Mouse (Mus musculus) left cerebral cortex, postnatal 14 days (tissue): ENCODE data around the gene Cryaa. TPM values are rescaled to one million over a fixed set of nuclear protein-coding genes. Genes with fewer than 3 reads are reported as not detected.

Experiments used
- total RNA-seq, 2 experiments: library from RNA; stranded (reverse); gene quantifications; 2 replicates each; pipeline ENCODE4 v1.2.3; 2021

The Cryaa gene
- total RNA-seq, 2 experiments from 2014 or later: 0.37 to 0.61 TPM

Other genes with a start within 250 kb of the Cryaa start
- gene Wdr4, start 157.8 kb upstream of the Cryaa start, total RNA-seq: 10 to 100 TPM; 26.5 to 28.0 TPM
- 100 to 1,000 TPM; 311 to 320 TPM for gene Ndufv3, start 157.7 kb upstream of the Cryaa start, total RNA-seq
- gene Pknox1, start 113.1 kb upstream of the Cryaa start, total RNA-seq: 10 to 100 TPM; 12.4 to 14.4 TPM
- 10 to 100 TPM; 45.9 to 48.6 TPM for gene Cbs, start 40.6 kb upstream of the Cryaa start, total RNA-seq
- gene U2af1, start 18.9 kb upstream of the Cryaa start, total RNA-seq: 100 to 1,000 TPM; 101 to 110 TPM
- 10 to 100 TPM; 18.8 to 21.6 TPM for gene Sik1, start 178.0 kb downstream of the Cryaa start, total RNA-seq